Mouse (Mus musculus) bone marrow, adult 2 months (tissue): ENCODE measurements at regions not wholly inside any gene's neighbourhood (a gene's known extent, or its start where the extent isn't known, plus 50 kb on each side); places are given as distances from the start of the nearest gene placed in this dataset.

ENCODE experiments used
- CTCF ChIP-seq: fragments of 200-500 bp; IDR thresholded peaks from 2 replicates; pipeline ENCODE4 v1.5.1; 2011; ENCODE audit warnings: low read length, control low read depth; ENCODE audit not compliant: control insufficient read depth, insufficient read depth
- POLR2A ChIP-seq: fragments of 200-500 bp; IDR thresholded peaks from 2 replicates; pipeline ENCODE4 v1.6.1; 2011; ENCODE audit warnings: low read depth, mild to moderate bottlenecking, control low read depth, low read length, borderline replicate concordance; ENCODE audit not compliant: control insufficient read depth

DNA sequence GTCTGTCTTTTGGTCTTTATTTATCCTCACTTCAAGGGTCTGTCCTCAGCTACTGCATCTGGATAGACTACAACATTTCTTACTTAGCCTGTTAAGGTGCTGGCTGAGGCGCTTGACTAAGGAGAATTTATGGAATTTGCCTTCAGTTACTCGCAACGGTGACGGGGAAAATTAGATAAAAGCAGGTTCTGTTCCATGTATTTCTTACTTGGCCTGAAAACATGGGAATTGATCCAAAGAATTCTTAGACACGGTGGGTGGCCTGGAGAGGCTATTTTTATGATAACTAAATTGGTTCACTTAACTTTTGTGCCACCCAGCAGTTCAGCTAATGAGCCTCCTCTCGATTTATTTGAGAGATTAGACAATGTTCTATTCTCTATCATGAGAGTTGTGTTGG is 224.3 kb downstream of the Setd4 start:
- TF ChIP-seq CTCF: no peak
- no peak for TF ChIP-seq POLR2A
